Comparison of ENCODE assay signal across 8 mouse cellular contexts in the genomic region with DNA sequence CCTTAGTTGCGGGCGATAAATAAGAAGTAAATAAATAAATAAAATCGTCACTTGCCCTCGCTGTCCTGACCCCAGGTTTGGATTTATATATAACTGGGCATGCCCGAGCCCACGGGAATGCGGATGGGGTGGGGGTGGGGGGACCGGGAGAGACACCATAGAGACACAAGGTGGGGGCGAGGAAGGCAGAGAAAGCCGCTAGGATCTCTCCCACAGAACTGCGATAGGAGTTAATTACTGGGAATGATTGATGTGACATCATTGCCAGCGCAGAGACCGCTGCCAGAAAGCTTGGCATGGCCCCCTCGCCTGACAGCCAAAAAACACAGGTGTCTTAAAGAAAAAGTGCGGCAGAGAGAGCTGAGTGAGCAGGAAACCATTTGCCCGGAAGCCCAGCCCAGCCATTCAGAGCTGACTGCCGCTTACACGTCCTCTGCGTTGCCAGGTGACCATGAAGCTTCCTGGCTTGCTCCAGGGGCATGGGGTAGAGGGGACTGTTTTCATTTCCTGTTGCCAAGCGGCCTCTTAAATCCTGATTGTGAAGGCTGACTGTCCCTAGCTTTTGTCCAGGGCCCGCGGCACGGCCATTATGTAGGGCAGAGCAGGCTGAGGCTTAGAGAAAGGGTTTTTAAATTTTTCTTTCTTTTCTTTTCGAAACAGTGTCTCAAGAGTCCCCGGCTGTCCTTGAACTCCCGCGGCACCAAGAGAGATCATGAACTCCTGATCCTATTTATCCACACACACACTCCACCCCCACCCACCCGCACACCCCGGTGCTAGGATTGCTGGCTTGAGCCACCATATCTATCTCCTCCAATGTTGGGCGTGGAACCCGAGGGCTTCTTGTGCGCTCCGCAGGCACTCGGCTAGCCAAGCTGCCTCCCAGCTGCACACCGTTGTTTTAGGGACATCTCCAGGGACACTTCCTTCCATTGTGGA. TPM values are rescaled to one million over a fixed set of nuclear protein-coding genes. Genes with fewer than 3 reads are reported as not detected.
A peak's percentile ranks its signal among the peaks of the same experiment; 100 is the strongest.
DNase-seq lines count a peak whose midpoint lies in the region; ATAC-seq and TF ChIP-seq lines count a peak whose summit lies in the region.

No protein-coding gene starts in this region.

- H3K36me3 ChIP-seq in forebrain, embryonic 15.5 days: no peaks in the 10 kb centered on the region
- no peaks in the 10 kb centered on the region for H3K36me3 ChIP-seq in heart, postnatal 0 days (replicated peaks; ENCODE audit: control insufficient read depth, insufficient read depth, low read length)
- H3K36me3 ChIP-seq in liver, embryonic 14.5 days (replicated peaks; ENCODE audit: control insufficient read depth, insufficient read depth, low read depth): no peaks in the 10 kb centered on the region
- H3K36me3 ChIP-seq in stomach, embryonic 15.5 days: no peaks in the 10 kb centered on the region

- peak overlapping the region; percentile 54 for H3K4me2 ChIP-seq in forebrain, embryonic 15.5 days (replicated peaks)
- peak overlapping the region; percentile 71 for H3K4me2 ChIP-seq in heart, postnatal 0 days (ENCODE audit: low read depth, low read length)
- peak overlapping the region; percentile 88 for H3K4me2 ChIP-seq in liver, embryonic 14.5 days (ENCODE audit: low read depth)
- H3K4me2 ChIP-seq in stomach, embryonic 15.5 days: peak overlapping the region; percentile 59

- peak overlapping the region; percentile 47 for H3K9ac ChIP-seq in forebrain, embryonic 15.5 days (replicated peaks)
- peak overlapping the region; percentile 43 for H3K9ac ChIP-seq in heart, postnatal 0 days (replicated peaks; ENCODE audit: low read depth, low read length)
- H3K9ac ChIP-seq in liver, embryonic 14.5 days (replicated peaks): peak overlapping the region; percentile 72
- no peak overlapping the region; the same call in 1 of the 2 replicates for H3K9ac ChIP-seq in stomach, embryonic 15.5 days

- no peak for TF ChIP-seq EP300 in heart, postnatal 0 days (IDR thresholded peaks at IDR 0.05; ENCODE audit: low read depth)
- TF ChIP-seq EP300 in liver, embryonic 14.5 days (IDR thresholded peaks at IDR 0.05; ENCODE audit: low read depth): peak; percentile 45; the same call in 1 of the 2 replicates

- H3K4me3 ChIP-seq in forebrain, embryonic 15.5 days: peak overlapping the region; percentile 37
- peak overlapping the region; percentile 51 for H3K4me3 ChIP-seq in heart, postnatal 0 days (ENCODE audit: low read depth, low read length)
- peak overlapping the region; percentile 39 to 59 for H3K4me3 ChIP-seq in liver, embryonic 14.5 days (ENCODE audit: insufficient read depth in 1 of 2, low read depth in 2 of 2, low read length in 2 of 2)
- peak overlapping the region; percentile 39 for H3K4me3 ChIP-seq in stomach, embryonic 15.5 days (replicated peaks)

- peak; percentile 64 to 71 for DNase-seq in CD8-positive naive resting alpha-beta T cell, adult 2 months (ENCODE audit: low read depth in 2 of 2, low spot score in 2 of 2)
- peak; percentile 74 to 75 for DNase-seq in cerebellum, adult 18-20 months
- peak; percentile 83 for DNase-seq in heart, postnatal 0 days (ENCODE audit: low spot score)
- DNase-seq in kidney, postnatal 25 days: peak; percentile 75 to 90
- peak; percentile 72 to 79 (median 75) for DNase-seq in liver, embryonic 14.5 days (ENCODE audit: low read depth in 3 of 3, low spot score in 3 of 3)
- peak; percentile 63 for DNase-seq in neural tube, embryonic 10.5 days (ENCODE audit: extremely low spot score, low spot score)

- peak; percentile 95 for ATAC-seq in forebrain, embryonic 15.5 days (replicated peaks)
- peak; percentile 89 for ATAC-seq in heart, postnatal 0 days (ENCODE audit: insufficient read depth, low read depth)
- ATAC-seq in liver, embryonic 14.5 days (ENCODE audit: insufficient read depth): peak; percentile 92
- peak; percentile 70 for ATAC-seq in stomach, embryonic 15.5 days (ENCODE audit: insufficient read depth, low FRiP score, low read depth)

- no peaks in the 10 kb centered on the region for H3K27me3 ChIP-seq in forebrain, embryonic 15.5 days
- no peaks in the 10 kb centered on the region for H3K27me3 ChIP-seq in heart, postnatal 0 days (ENCODE audit: control insufficient read depth, insufficient read depth, low read length)
- no peaks in the 10 kb centered on the region for H3K27me3 ChIP-seq in liver, embryonic 14.5 days (ENCODE audit: control insufficient read depth, insufficient read depth, low read length)
- H3K27me3 ChIP-seq in stomach, embryonic 15.5 days (replicated peaks): no peaks in the 10 kb centered on the region

- peaks cover 35% of the 10 kb centered on the region for H3K4me1 ChIP-seq in forebrain, embryonic 15.5 days
- H3K4me1 ChIP-seq in heart, postnatal 0 days (ENCODE audit: control insufficient read depth, insufficient read depth): peaks cover 12% of the 10 kb centered on the region
- H3K4me1 ChIP-seq in liver, embryonic 14.5 days (replicated peaks; ENCODE audit: control insufficient read depth in 2 of 2, insufficient read depth in 2 of 2, low read length in 1 of 2): peaks cover 33 to 43% of the 10 kb centered on the region in 2 experiments
- H3K4me1 ChIP-seq in stomach, embryonic 15.5 days: peaks cover 26% of the 10 kb centered on the region

- 20% methylated on average over 35 of the region's 35 CpGs for WGBS in forebrain, embryonic 15.5 days
- 19% methylated on average over 35 of the region's 35 CpGs for WGBS in heart, postnatal 0 days
- WGBS in liver, embryonic 14.5 days (ENCODE audit: insufficient replicate concordance): 12% methylated on average over 35 of the region's 35 CpGs
- WGBS in stomach, embryonic 15.5 days: 17% methylated on average over 35 of the region's 35 CpGs

- H3K27ac ChIP-seq in forebrain, embryonic 15.5 days (replicated peaks): peak overlapping the region; percentile 87
- peak overlapping the region; percentile 72 for H3K27ac ChIP-seq in heart, postnatal 0 days (ENCODE audit: low read depth)
- H3K27ac ChIP-seq in liver, embryonic 14.5 days: peak overlapping the region; percentile 82
- H3K27ac ChIP-seq in stomach, embryonic 15.5 days: peak overlapping the region; percentile 75

- H3K9me3 ChIP-seq in forebrain, embryonic 15.5 days: no peaks in the 10 kb centered on the region
- H3K9me3 ChIP-seq in heart, postnatal 0 days (replicated peaks; ENCODE audit: control insufficient read depth, low read length): no peaks in the 10 kb centered on the region
- H3K9me3 ChIP-seq in liver, embryonic 14.5 days (ENCODE audit: control insufficient read depth, low read length): no peaks in the 10 kb centered on the region
- no peaks in the 10 kb centered on the region for H3K9me3 ChIP-seq in stomach, embryonic 15.5 days

- TF ChIP-seq CTCF in heart, postnatal 0 days (IDR thresholded peaks at IDR 0.05; ENCODE audit: low read depth): no peak
- TF ChIP-seq CTCF in liver, embryonic 14.5 days (IDR thresholded peaks at IDR 0.05; ENCODE audit: low read depth): 0 out of 2 replicates have a peak, but pooled peaks have one; percentile 4

RNA-seq across cellular contexts. Expression of gene Rassf3, which starts 29.1 kb away (rescaled TPM):
- polyA plus RNA-seq in forebrain, embryonic 15.5 days (2015; fragmentation: Nextera tagmentation; extraction: Ambion mirVana): 3.8 and 4.2 TPM in 2 replicates
- 27.9 and 32.3 TPM in 2 replicates for total RNA-seq in heart, postnatal 0 days (2014; rRNA removed; ENCODE audit: low replicate concordance)
- polyA plus RNA-seq in heart, postnatal 0 days (2015; fragmentation: Nextera tagmentation; extraction: Ambion mirVana): 22.0 and 23.4 TPM in 2 replicates
- 5.7 and 8.6 TPM in 2 replicates for polyA plus RNA-seq in liver, embryonic 14.5 days (2012; rRNA removed)
- 7.9 and 10.8 TPM in 2 replicates for polyA plus RNA-seq in liver, embryonic 14.5 days (2014; fragmentation: Nextera tagmentation; extraction: Ambion mirVana)
- 22.4 and 25.7 TPM in 2 replicates for polyA plus RNA-seq in stomach, embryonic 15.5 days (2015; fragmentation: Nextera tagmentation; extraction: Ambion mirVana)

Comparison
In these comparisons a context has a peak if more than half of its experiments do, and no peak if none do; other contexts are left out.
1. Peak in every context shown above with its lines: DNase-seq, ATAC-seq, H3K4me3 ChIP-seq and H3K27ac ChIP-seq.